Comparison of ENCODE assay signal across 23 mouse cellular contexts in the genomic region with DNA sequence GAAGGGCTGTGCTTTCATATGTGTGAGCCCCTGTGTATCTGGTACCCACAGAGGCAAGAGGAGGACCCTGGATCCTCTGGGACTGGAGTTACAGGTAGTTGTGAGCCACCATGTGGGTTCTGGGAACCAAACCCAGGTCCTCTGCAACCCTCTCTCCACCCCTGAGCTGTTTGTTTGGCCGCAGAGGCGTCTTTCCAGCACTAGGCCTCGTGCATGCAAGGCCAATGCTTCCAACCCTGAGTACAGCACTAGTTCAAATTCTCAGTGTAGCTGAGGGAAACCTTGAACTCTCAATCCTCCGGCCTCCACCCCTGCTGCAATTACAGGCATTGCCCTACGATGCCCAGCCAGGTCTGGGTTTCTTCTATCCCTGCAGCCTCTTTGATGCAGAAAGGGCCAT. TPM values are rescaled to one million over a fixed set of nuclear protein-coding genes. Genes with fewer than 3 reads are reported as not detected.
DNase-seq lines count a peak whose midpoint lies in the region; ATAC-seq and TF ChIP-seq lines count a peak whose summit lies in the region.
"Had no signal": no experiment of that assay in that cellular context is flagged by ENCODE, and none has a peak within 500 bp of the region (broad histone marks: within the 10 kb centered on the region; RNA-seq: fewer than 3 reads in every experiment).

No protein-coding gene starts in this region.

- TF ChIP-seq CTCF in forebrain, postnatal 0 days (IDR thresholded peaks at IDR 0.05; ENCODE audit: low read depth), result no peak
- no peak for TF ChIP-seq CTCF in testis, adult 2 months (IDR thresholded peaks at IDR 0.05; ENCODE audit: control insufficient read depth, insufficient read depth, insufficient replicate concordance, low read depth, low read length)

- H3K27me3 ChIP-seq in forebrain, postnatal 0 days (ENCODE audit: insufficient read depth, low read length), result no peaks in the 10 kb centered on the region
- H3K27me3 ChIP-seq in forebrain, embryonic 13.5 days, result 0 out of 2 replicates have a peak, but pooled peaks cover 2% of the 10 kb centered on the region
- H3K27me3 ChIP-seq in testis, adult 2 months (ENCODE audit: control insufficient read depth, insufficient read depth, low read length), result no peaks in the 10 kb centered on the region

- H3K9me3 ChIP-seq in forebrain, postnatal 0 days (ENCODE audit: low read length), result no peaks in the 10 kb centered on the region
- no peaks in the 10 kb centered on the region for H3K9me3 ChIP-seq in forebrain, embryonic 13.5 days (replicated peaks)
- H3K9me3 ChIP-seq: heart, embryonic 12.5 days had no signal

- H3K9ac ChIP-seq in forebrain, postnatal 0 days, result no peak overlapping the region
- no peak overlapping the region for H3K9ac ChIP-seq in forebrain, embryonic 13.5 days
- H3K9ac ChIP-seq: embryonic facial prominence, embryonic 12.5 days; heart, embryonic 12.5 days; hindbrain, embryonic 14.5 days had no signal

- H3K4me2 ChIP-seq in forebrain, postnatal 0 days (ENCODE audit: low read depth), result no peak overlapping the region
- H3K4me2 ChIP-seq in forebrain, embryonic 13.5 days, result no peak overlapping the region
- H3K4me2 ChIP-seq: embryonic facial prominence, embryonic 12.5 days; heart, embryonic 12.5 days; hindbrain, embryonic 14.5 days had no signal

- TF ChIP-seq POLR2A in testis, adult 2 months (IDR thresholded peaks at IDR 0.05; ENCODE audit: control insufficient read depth, low read depth, low read length), result no peak

- ATAC-seq in forebrain, postnatal 0 days, result no peak
- no peak for ATAC-seq in forebrain, embryonic 13.5 days
- ATAC-seq: CD4-positive, CD25-positive, alpha-beta regulatory T cell, adult 4 months; inflammation-experienced regulatory T-cells, adult 6 months; intestine, postnatal 0 days had no signal

- H3K4me3 ChIP-seq in forebrain, postnatal 0 days (ENCODE audit: low read depth, low read length), result no peak overlapping the region
- no peak overlapping the region for H3K4me3 ChIP-seq in forebrain, embryonic 13.5 days
- peak overlapping the region; percentile 28 for H3K4me3 ChIP-seq in testis, adult 2 months (ENCODE audit: control insufficient read depth, low read depth, low read length)
- H3K4me3 ChIP-seq: embryonic facial prominence, embryonic 12.5 days; heart, adult 2 months; heart, embryonic 12.5 days; hindbrain, embryonic 10.5 days had no signal

- no peaks in the 10 kb centered on the region for H3K36me3 ChIP-seq in forebrain, postnatal 0 days (ENCODE audit: insufficient read depth)
- peaks cover 7% of the 10 kb centered on the region for H3K36me3 ChIP-seq in forebrain, embryonic 13.5 days (ENCODE audit: poor library complexity, severe bottlenecking)
- H3K36me3 ChIP-seq in testis, adult 2 months (ENCODE audit: control insufficient read depth, insufficient read depth, low read length), result no peaks in the 10 kb centered on the region
- H3K36me3 ChIP-seq: embryonic facial prominence, embryonic 12.5 days had no signal

- peak; percentile 54 for DNase-seq in cerebellum, adult 11-12 months
- DNase-seq in cerebellum, adult 18-20 months, result no peak
- peak; percentile 11 to 48 for DNase-seq in cerebellum, postnatal 10 days
- no peak for DNase-seq in cerebellum, postnatal 4 days (ENCODE audit: low spot score in 2 of 2)
- no peak for DNase-seq in forebrain, postnatal 0 days
- no peak for DNase-seq in testis, postnatal 14 days (ENCODE audit: low spot score)
- DNase-seq: adrenal gland, adult 8-10 months; adrenal gland, postnatal 36 days; B cell, adult 2 months; gastrocnemius, postnatal 10 days; kidney, adult 8-10 months had no signal

- H3K4me1 ChIP-seq in forebrain, postnatal 0 days (ENCODE audit: insufficient read depth), result 0 out of 2 replicates have a peak, but pooled peaks cover 4% of the 10 kb centered on the region
- H3K4me1 ChIP-seq in forebrain, embryonic 13.5 days, result peaks cover 5% of the 10 kb centered on the region
- peaks cover 3% of the 10 kb centered on the region for H3K4me1 ChIP-seq in testis, adult 2 months (ENCODE audit: control insufficient read depth, insufficient read depth, low read length)
- H3K4me1 ChIP-seq: embryonic facial prominence, embryonic 12.5 days had no signal

- peak overlapping the region; percentile 75 for H3K27ac ChIP-seq in forebrain, postnatal 0 days (ENCODE audit: low read depth, low read length)
- no peak overlapping the region for H3K27ac ChIP-seq in forebrain, embryonic 13.5 days
- H3K27ac ChIP-seq in testis, adult 2 months (ENCODE audit: control insufficient read depth, insufficient read depth, low read depth, low read length), result no peak overlapping the region
- H3K27ac ChIP-seq: embryonic facial prominence, embryonic 12.5 days; heart, adult 2 months; hindbrain, embryonic 14.5 days had no signal

- WGBS in forebrain, postnatal 0 days, result 90% methylated on average over 5 of the region's 5 CpGs
- WGBS in forebrain, embryonic 13.5 days, result 82% methylated on average over 5 of the region's 5 CpGs

RNA-seq across cellular contexts. Expression of a gene that starts 23.4 kb away (rescaled TPM):
- total RNA-seq in forebrain, postnatal 0 days (2014; rRNA removed), result not detected in 2 replicates
- polyA plus RNA-seq in forebrain, postnatal 0 days (2015; fragmentation: Nextera tagmentation; extraction: Ambion mirVana), result not detected in 2 replicates
- 0.15 TPM in 1 of 2 replicates, not detected in the other for polyA plus RNA-seq in forebrain, embryonic 13.5 days (2015; fragmentation: Nextera tagmentation; extraction: Ambion mirVana)
- 1,510 and 1,812 TPM in 2 replicates for polyA plus RNA-seq in testis, adult 2 months (2012; rRNA removed)
- total RNA-seq: adrenal gland, adult 8-10 months; adrenal gland, postnatal 36 days; heart, adult 2 months; heart, postnatal 25 days had no signal
- polyA plus RNA-seq: embryonic facial prominence, embryonic 12.5 days; heart, embryonic 12.5 days; hindbrain, embryonic 10.5 days; hindbrain, embryonic 14.5 days; inflammation-experienced regulatory T-cells, adult 6 months; intestine, postnatal 0 days had no signal

RNA-seq across cellular contexts. Expression of a gene that starts 29.3 kb away (rescaled TPM):
- 23.9 and 31.8 TPM in 2 replicates for total RNA-seq in forebrain, postnatal 0 days (2014; rRNA removed)
- 25.2 and 28.5 TPM in 2 replicates for polyA plus RNA-seq in forebrain, postnatal 0 days (2015; fragmentation: Nextera tagmentation; extraction: Ambion mirVana)
- polyA plus RNA-seq in forebrain, embryonic 13.5 days (2015; fragmentation: Nextera tagmentation; extraction: Ambion mirVana), result 25.7 and 30.4 TPM in 2 replicates
- 151 and 171 TPM in 2 replicates for polyA plus RNA-seq in testis, adult 2 months (2012; rRNA removed)

RNA-seq across cellular contexts. Expression of a gene that starts 33.6 kb away (rescaled TPM):
- 0.85 and 1.3 TPM in 2 replicates for total RNA-seq in forebrain, postnatal 0 days (2014; rRNA removed)
- polyA plus RNA-seq in forebrain, postnatal 0 days (2015; fragmentation: Nextera tagmentation; extraction: Ambion mirVana), result 1.2 and 1.3 TPM in 2 replicates
- 1.3 TPM in 2 replicates for polyA plus RNA-seq in forebrain, embryonic 13.5 days (2015; fragmentation: Nextera tagmentation; extraction: Ambion mirVana)
- 0.38 TPM in 1 of 2 replicates, not detected in the other for polyA plus RNA-seq in testis, adult 2 months (2012; rRNA removed)

RNA-seq across cellular contexts. Expression of a gene that starts 53.1 kb away (rescaled TPM):
- 412 and 434 TPM in 2 replicates for total RNA-seq in forebrain, postnatal 0 days (2014; rRNA removed)
- 102 and 107 TPM in 2 replicates for polyA plus RNA-seq in forebrain, postnatal 0 days (2015; fragmentation: Nextera tagmentation; extraction: Ambion mirVana)
- polyA plus RNA-seq in forebrain, embryonic 13.5 days (2015; fragmentation: Nextera tagmentation; extraction: Ambion mirVana), result 45.8 and 47.0 TPM in 2 replicates
- 1.8 and 2.5 TPM in 2 replicates for polyA plus RNA-seq in testis, adult 2 months (2012; rRNA removed)
- total RNA-seq: G1E had no signal
- polyA plus RNA-seq: CD4-positive, CD25-positive, alpha-beta regulatory T cell, adult 4 months; inflammation-experienced regulatory T-cells, adult 6 months had no signal

RNA-seq across cellular contexts. Expression of a gene that starts 58.7 kb away (rescaled TPM):
- total RNA-seq in forebrain, postnatal 0 days (2014; rRNA removed), result 1.2 and 1.5 TPM in 2 replicates
- polyA plus RNA-seq in forebrain, postnatal 0 days (2015; fragmentation: Nextera tagmentation; extraction: Ambion mirVana), result 0.88 and 1.1 TPM in 2 replicates
- polyA plus RNA-seq in forebrain, embryonic 13.5 days (2015; fragmentation: Nextera tagmentation; extraction: Ambion mirVana), result 0.40 and 0.44 TPM in 2 replicates
- polyA plus RNA-seq in testis, adult 2 months (2012; rRNA removed), result 2.5 and 3.8 TPM in 2 replicates

Comparison
In these comparisons a context has a peak if more than half of its experiments do, and no peak if none do; other contexts are left out.
1. DNase-seq: peak in cerebellum, adult 11-12 months (single experiment) and cerebellum, postnatal 10 days (2 of 2); none in cerebellum, adult 18-20 months (0 of 2), cerebellum, postnatal 4 days (0 of 2), forebrain, postnatal 0 days (single experiment) and testis, postnatal 14 days (single experiment).
2. RNA of a gene that starts 23.4 kb away (polyA plus RNA-seq): 1,510 to 1,812 TPM in testis, adult 2 months; 0.15 TPM in forebrain, embryonic 13.5 days and not detected in forebrain, postnatal 0 days; every median in the first group is over 1,000 times any median in the second.